Mouse (Mus musculus): Measurements from ENCODE around the gene Exoc6. TPM values are rescaled to one million over a fixed set of nuclear protein-coding genes. Genes with fewer than 3 reads are reported as not detected.

Gene Exoc6
- polyA plus RNA-seq, 1 experiment from 2014 or later: 18.9 TPM

DNA sequence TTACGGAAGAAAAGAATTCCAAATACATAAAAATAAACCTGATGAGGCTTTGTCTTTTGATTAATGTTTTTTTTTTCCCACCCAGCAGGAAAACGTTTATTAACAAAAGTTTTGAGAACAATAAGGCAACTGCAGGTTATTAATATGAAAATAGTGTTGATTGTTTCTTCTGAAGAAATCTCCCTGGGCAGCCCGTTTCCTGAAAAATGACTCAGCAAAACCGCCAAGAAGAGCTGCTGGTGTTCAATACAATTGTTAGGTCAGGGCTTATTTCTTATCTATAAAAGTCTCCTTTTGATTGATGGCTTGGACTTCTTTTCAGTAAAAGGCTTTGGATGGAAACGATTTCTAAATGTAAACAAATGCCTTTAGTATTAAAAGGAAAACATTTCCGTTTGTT is 21.6 kb upstream of the Exoc6 start:
- H3K4me1 ChIP-seq (ENCODE audit: insufficient read depth): peaks cover 2% of the 10 kb centered on the region; the same call in 1 of the 2 replicates
- H3K27me3 ChIP-seq (ENCODE audit: insufficient read depth, low read length): no peaks in the 10 kb centered on the region
- TF ChIP-seq CTCF (IDR thresholded peaks at IDR 0.05; ENCODE audit: low read depth): no peak
- TF ChIP-seq EP300 (IDR thresholded peaks at IDR 0.05; ENCODE audit: low read depth): peak; percentile 45
- DNase-seq (no peak), ATAC-seq (no peak)
- no peaks in the 10 kb centered on the region for H3K36me3 ChIP-seq (replicated peaks; ENCODE audit: insufficient read depth, low read length)
- 26% methylated on average over 6 of the region's 6 CpGs for WGBS (ENCODE audit: insufficient replicate concordance)
- no peak overlapping the region for H3K27ac ChIP-seq (ENCODE audit: low read depth)
- no peak overlapping the region for H3K4me2 ChIP-seq (ENCODE audit: low read depth, low read length)
- H3K9me3 ChIP-seq (ENCODE audit: low read length): no peaks in the 10 kb centered on the region
- no peak overlapping the region for H3K4me3 ChIP-seq (ENCODE audit: low read depth, low read length)
- H3K9ac ChIP-seq (replicated peaks): no peak overlapping the region

DNA sequence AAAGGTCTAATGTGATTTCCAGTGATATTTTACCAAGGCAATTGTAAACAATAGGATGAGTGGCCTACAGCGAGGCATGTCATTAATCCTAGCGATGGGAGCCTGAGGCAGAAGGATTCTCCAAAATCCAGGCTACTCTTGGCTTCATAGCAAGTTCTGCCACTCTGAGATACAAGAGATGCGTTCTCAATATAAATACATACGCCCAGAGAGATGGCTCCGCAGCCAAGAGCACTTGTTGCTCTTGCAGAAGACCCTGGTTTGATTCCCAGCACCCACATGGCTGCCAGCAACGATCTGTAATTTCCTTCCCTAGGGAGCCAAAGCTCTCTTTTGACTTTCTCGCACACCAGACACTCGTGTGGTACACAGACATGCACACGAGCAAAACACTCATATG is 20.9 kb upstream of the Exoc6 start:
- Histone ChIP-seq H3K27ac (ENCODE audit: low read depth) (no peak overlapping the region), H3K4me3 (ENCODE audit: low read depth, low read length) (no peak overlapping the region), H3K36me3 (replicated peaks; ENCODE audit: insufficient read depth, low read length) (no peaks in the 10 kb centered on the region), H3K4me2 (ENCODE audit: low read depth, low read length) (no peak overlapping the region), H3K9ac (replicated peaks) (no peak overlapping the region), H3K4me1 (ENCODE audit: insufficient read depth) (no peaks in the 10 kb centered on the region), H3K27me3 (ENCODE audit: insufficient read depth, low read length) (no peaks in the 10 kb centered on the region), H3K9me3 (ENCODE audit: low read length) (no peaks in the 10 kb centered on the region)
- WGBS (ENCODE audit: insufficient replicate concordance): 89% methylated on average over 9 of the region's 9 CpGs
- TF ChIP-seq CTCF (IDR thresholded peaks at IDR 0.05; ENCODE audit: low read depth): no peak
- no peak for TF ChIP-seq EP300 (IDR thresholded peaks at IDR 0.05; ENCODE audit: low read depth)
- DNase-seq (no peak), ATAC-seq (no peak)

DNA sequence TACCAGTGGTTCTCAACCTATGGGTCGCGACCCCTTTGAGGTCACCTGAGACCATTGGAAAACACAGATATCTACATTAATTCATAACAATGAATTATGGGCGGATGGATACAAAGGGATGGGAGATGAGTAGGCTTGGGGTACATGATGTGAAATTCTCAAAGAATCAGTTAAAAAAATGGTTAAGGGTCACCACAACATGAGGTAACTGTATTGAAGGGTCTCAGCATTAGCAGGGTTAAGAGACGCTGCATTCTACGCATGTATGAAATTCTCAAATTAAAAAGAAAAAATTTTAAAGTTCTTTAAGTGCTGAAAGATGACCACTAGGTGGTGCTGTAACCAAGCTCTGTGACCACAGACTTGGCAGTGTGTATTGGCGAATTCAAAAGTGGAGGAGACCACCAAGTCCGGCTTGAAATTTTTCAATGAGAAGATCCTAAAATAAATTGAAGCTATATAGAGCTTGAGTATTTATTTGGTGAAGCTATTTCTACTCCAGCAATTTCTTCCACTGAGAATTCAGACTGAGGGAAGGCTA is 20.2 kb upstream of the Exoc6 start:
- no peaks in the 10 kb centered on the region for H3K27me3 ChIP-seq (ENCODE audit: insufficient read depth, low read length)
- no peaks in the 10 kb centered on the region for H3K9me3 ChIP-seq (ENCODE audit: low read length)
- H3K4me1 ChIP-seq (ENCODE audit: insufficient read depth): no peaks in the 10 kb centered on the region
- H3K27ac ChIP-seq (ENCODE audit: low read depth): no peak overlapping the region
- no peak overlapping the region for H3K9ac ChIP-seq (replicated peaks)
- H3K36me3 ChIP-seq (replicated peaks; ENCODE audit: insufficient read depth, low read length): no peaks in the 10 kb centered on the region
- H3K4me3 ChIP-seq (ENCODE audit: low read depth, low read length): no peak overlapping the region
- WGBS (ENCODE audit: insufficient replicate concordance): 31% methylated on average over 7 of the region's 7 CpGs
- no peak overlapping the region for H3K4me2 ChIP-seq (ENCODE audit: low read depth, low read length)
- ATAC-seq (0 out of 2 replicates have a peak, but pooled peaks have one; percentile 19), DNase-seq (peak; percentile 53)
- TF ChIP-seq CTCF (IDR thresholded peaks at IDR 0.05; ENCODE audit: low read depth) (peak; percentile 85), EP300 (IDR thresholded peaks at IDR 0.05; ENCODE audit: low read depth) (0 out of 2 replicates have a peak, but pooled peaks have one; percentile 10)

DNA sequence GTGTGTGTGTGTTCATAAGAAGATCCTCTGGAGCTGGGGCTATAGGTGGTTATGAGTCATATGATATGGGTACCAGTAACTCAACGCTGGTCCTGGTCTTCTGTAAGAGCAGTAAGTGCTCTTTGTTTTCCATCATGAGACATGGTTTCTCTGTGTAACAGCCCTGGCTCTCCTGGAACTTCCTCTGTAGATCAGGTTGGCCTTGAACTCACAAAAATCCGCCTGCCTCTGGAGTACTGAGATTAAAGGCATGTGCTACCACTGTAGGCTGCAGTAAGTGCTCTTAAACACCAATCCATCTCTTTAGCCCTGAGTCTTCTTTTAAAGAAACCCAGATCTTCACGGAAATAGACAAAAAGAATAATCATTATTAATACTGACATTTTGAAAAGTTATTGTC is 19.6 kb upstream of the Exoc6 start:
- Histone ChIP-seq H3K4me1 (ENCODE audit: insufficient read depth) (no peaks in the 10 kb centered on the region), H3K27me3 (ENCODE audit: insufficient read depth, low read length) (no peaks in the 10 kb centered on the region), H3K36me3 (replicated peaks; ENCODE audit: insufficient read depth, low read length) (no peaks in the 10 kb centered on the region), H3K27ac (ENCODE audit: low read depth) (no peak overlapping the region), H3K9me3 (ENCODE audit: low read length) (no peaks in the 10 kb centered on the region), H3K4me2 (ENCODE audit: low read depth, low read length) (no peak overlapping the region), H3K9ac (replicated peaks) (no peak overlapping the region), H3K4me3 (ENCODE audit: low read depth, low read length) (no peak overlapping the region)
- WGBS (ENCODE audit: insufficient replicate concordance): 71% methylated on average over 3 of the region's 3 CpGs
- ATAC-seq: no peak
- DNase-seq: no peak
- TF ChIP-seq CTCF (IDR thresholded peaks at IDR 0.05; ENCODE audit: low read depth) (no peak), EP300 (IDR thresholded peaks at IDR 0.05; ENCODE audit: low read depth) (no peak)

DNA sequence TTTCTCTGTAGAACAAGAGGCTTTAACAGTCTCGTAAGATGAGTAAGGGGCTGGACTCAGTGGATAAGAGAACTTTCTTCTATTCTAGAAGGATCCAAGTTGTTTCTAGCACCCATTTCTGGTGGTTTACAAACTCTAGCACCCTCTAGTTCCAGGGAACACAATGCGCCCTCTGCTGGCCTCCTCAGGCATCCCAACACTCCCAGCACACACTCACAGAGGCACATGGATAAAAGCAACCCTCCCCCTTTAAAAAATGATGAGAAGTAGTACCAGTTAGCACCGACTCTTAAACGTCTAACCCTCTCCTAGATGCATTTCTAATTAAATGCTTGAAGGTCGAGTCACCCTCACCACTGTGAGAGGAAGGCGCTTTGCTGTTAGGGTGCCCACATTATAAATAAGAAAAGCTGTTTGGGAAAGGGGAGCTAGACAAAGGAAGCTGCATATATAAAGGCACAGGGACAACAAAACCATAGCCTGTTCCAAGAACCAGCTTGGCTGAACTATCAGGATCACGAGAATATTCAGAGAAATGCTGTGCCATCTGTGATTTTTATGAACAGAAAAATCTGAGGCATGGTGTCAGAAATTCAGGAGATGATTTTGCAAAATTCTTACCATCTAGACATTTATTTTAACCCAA is 18.9 kb upstream of the Exoc6 start:
- H3K9ac ChIP-seq (replicated peaks): no peak overlapping the region
- 61% methylated on average over 7 of the region's 7 CpGs for WGBS (ENCODE audit: insufficient replicate concordance)
- DNase-seq (peak; percentile 69), ATAC-seq (no peak)
- no peaks in the 10 kb centered on the region for H3K36me3 ChIP-seq (replicated peaks; ENCODE audit: insufficient read depth, low read length)
- no peaks in the 10 kb centered on the region for H3K9me3 ChIP-seq (ENCODE audit: low read length)
- H3K4me2 ChIP-seq (ENCODE audit: low read depth, low read length): no peak overlapping the region
- no peak overlapping the region for H3K27ac ChIP-seq (ENCODE audit: low read depth)
- H3K4me1 ChIP-seq (ENCODE audit: insufficient read depth): no peaks in the 10 kb centered on the region
- no peak for TF ChIP-seq EP300 (IDR thresholded peaks at IDR 0.05; ENCODE audit: low read depth)
- TF ChIP-seq CTCF (IDR thresholded peaks at IDR 0.05; ENCODE audit: low read depth): peak; percentile 78
- H3K27me3 ChIP-seq (ENCODE audit: insufficient read depth, low read length): no peaks in the 10 kb centered on the region
- H3K4me3 ChIP-seq (ENCODE audit: low read depth, low read length): no peak overlapping the region

DNA sequence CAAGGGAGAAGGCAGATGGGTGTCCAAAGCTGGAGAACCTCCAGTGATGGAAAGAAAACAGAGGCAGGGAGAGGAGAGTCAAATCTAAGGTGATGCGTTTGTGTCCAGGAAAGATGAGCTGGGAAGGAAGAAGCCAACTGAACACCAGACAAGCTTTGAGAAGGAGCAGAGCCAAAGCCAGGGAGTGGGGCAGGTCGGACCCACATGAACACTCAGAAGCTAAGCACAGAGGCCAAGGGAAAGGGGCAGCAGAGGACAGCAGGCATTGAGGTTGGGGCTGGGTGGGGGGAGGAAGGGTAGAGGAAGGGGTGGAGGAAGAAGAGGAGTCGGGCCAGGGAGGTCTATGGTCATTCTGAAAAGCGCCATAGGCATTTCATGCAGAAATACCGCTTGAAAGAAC is 17.0 kb upstream of the Exoc6 start:
- no peaks in the 10 kb centered on the region for H3K36me3 ChIP-seq (replicated peaks; ENCODE audit: insufficient read depth, low read length)
- DNase-seq (no peak), ATAC-seq (no peak)
- TF ChIP-seq CTCF (IDR thresholded peaks at IDR 0.05; ENCODE audit: low read depth) (no peak), EP300 (IDR thresholded peaks at IDR 0.05; ENCODE audit: low read depth) (no peak)
- H3K9ac ChIP-seq (replicated peaks): no peak overlapping the region
- H3K27me3 ChIP-seq (ENCODE audit: insufficient read depth, low read length): no peaks in the 10 kb centered on the region
- 0 out of 2 replicates have a peak, but pooled peaks cover 5% of the 10 kb centered on the region for H3K4me1 ChIP-seq (ENCODE audit: insufficient read depth)
- no peaks in the 10 kb centered on the region for H3K9me3 ChIP-seq (ENCODE audit: low read length)
- no peak overlapping the region for H3K4me2 ChIP-seq (ENCODE audit: low read depth, low read length)
- H3K4me3 ChIP-seq (ENCODE audit: low read depth, low read length): no peak overlapping the region
- WGBS (ENCODE audit: insufficient replicate concordance): 66% methylated on average over 5 of the region's 5 CpGs
- H3K27ac ChIP-seq (ENCODE audit: low read depth): no peak overlapping the region
